Mouse (Mus musculus): Measurements from ENCODE around the gene Rpl19. TPM values are rescaled to one million over a fixed set of nuclear protein-coding genes. Genes with fewer than 3 reads are reported as not detected.
A peak's percentile ranks its signal among the peaks of the same experiment; 100 is the strongest.

The Rpl19 gene
- polyA plus RNA-seq, 1 experiment from 2014 or later: 1,072 TPM

DNA sequence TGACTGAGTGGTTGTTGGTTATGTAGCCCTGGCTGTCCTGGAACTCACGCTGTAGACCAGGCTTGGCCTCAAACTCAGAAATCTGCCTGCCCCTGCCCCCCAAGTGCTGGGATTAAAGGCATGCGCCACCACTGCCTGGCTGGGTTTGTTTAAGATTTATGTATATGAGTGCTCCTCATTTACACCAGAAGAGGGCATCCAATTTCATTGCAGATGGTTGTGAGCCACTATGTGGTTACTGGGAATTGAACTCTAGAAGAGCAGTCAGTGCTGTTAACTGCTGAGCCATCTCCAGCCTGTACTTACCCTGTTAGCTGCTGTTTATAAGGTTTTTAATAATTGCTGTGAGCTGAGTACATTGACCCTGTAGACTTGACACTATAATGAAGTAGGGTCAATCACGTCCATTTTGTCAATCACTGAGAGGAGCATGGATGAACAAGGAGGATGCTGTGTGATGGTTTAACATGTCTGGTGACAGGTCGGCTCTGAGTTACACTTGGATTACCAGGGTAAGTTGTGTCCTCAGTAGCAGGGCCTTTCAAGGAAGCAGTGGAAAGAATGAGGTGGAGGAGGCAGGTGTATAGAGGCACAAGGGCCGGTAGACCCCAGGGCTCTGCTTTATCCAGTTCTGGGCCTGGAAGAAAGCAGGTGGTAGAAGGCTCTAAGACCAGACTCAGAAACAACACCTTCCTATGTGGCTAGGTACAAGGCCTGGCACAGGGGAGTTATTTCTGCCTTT, 4.4 kb downstream of the Rpl19 start:
- no peak overlapping the region for H3K4me3 ChIP-seq (replicated peaks)
- peak overlapping the region; percentile 11 for H3K27ac ChIP-seq
- ATAC-seq (replicated peaks; ENCODE audit: low FRiP score): no peak
- H3K9ac ChIP-seq: no peak overlapping the region
- peaks cover 26% of the 10 kb centered on the region for H3K4me1 ChIP-seq
- H3K4me2 ChIP-seq: no peak overlapping the region
- peaks cover 6% of the 10 kb centered on the region for H3K27me3 ChIP-seq
- peaks cover 37% of the 10 kb centered on the region for H3K36me3 ChIP-seq
- H3K9me3 ChIP-seq (replicated peaks): no peaks in the 10 kb centered on the region
- WGBS: 48% methylated on average over 5 of the region's 5 CpGs

DNA sequence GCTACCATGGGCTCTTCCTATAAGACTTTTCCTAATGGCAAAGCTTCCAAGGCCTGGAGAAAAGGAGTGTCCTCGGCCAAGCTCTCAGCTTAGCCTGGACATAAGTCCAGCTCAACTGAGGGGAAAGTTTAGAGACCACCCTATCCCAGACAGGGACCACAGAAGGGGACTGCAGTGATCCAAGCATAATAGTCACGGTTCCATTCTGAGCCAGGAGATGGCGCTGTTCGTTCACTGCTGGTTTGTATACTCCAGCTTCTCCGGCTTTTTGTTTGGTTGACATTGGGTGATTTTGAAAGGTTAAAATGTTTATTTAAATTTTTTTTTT, 4.9 kb downstream of the Rpl19 start:
- H3K27me3 ChIP-seq: peaks cover 11% of the 10 kb centered on the region
- no peak for ATAC-seq (replicated peaks; ENCODE audit: low FRiP score)
- peaks cover 28% of the 10 kb centered on the region for H3K4me1 ChIP-seq
- H3K9me3 ChIP-seq (replicated peaks): no peaks in the 10 kb centered on the region
- H3K27ac ChIP-seq: peak overlapping the region; percentile 11
- no peak overlapping the region for H3K4me2 ChIP-seq
- peaks cover 37% of the 10 kb centered on the region for H3K36me3 ChIP-seq
- H3K4me3 ChIP-seq (replicated peaks): no peak overlapping the region
- 2% methylated on average over 5 of the region's 5 CpGs for WGBS
- no peak overlapping the region for H3K9ac ChIP-seq

DNA sequence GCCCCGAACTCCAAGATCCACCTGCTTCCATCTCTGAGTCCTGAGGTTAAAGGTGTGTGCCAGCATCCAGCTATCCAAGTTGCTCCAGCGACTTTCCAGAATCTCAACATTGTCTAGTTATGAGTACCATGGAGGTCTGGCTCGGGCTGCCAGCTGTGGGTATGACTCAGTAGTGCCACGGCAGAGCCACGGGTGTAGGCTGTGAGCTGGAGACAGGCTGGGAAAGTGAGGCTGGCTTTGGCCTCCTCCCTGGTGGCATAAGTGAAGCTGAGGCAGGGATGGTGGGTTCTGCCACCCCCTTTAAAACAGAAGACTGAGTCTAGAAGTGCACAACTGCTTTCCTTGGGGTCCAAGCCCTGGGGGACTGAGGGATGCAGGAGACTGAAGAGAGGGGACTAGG, 7.6 kb downstream of the Rpl19 start:
- H3K27me3 ChIP-seq: peaks cover 16% of the 10 kb centered on the region
- no peak for ATAC-seq (replicated peaks; ENCODE audit: low FRiP score)
- H3K4me2 ChIP-seq: no peak overlapping the region
- 88% methylated on average over 5 of the region's 5 CpGs for WGBS
- peaks cover 26% of the 10 kb centered on the region for H3K36me3 ChIP-seq
- no peak overlapping the region for H3K4me3 ChIP-seq (replicated peaks)
- no peak overlapping the region for H3K27ac ChIP-seq
- no peaks in the 10 kb centered on the region for H3K9me3 ChIP-seq (replicated peaks)
- no peak overlapping the region for H3K9ac ChIP-seq
- H3K4me1 ChIP-seq: peaks cover 26% of the 10 kb centered on the region

DNA sequence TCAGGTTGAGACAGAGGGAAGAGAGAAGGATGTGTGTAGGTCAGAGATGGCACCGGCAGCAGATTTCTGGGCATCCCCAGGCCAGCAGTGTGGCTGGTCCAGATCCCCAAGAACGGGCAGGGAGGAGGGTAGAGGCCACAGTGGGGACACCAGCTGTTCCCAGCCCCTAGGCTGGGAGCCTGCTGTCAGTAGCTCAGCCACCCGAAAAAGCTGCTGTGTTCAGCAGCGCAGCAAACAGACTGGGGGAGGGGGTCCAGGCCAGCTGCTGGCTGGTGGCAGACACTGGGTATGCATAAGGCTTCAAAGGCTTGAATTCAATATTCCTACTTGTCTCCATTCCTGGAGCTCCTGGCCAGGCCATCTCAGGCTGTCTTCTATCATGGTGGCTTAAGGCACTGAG, 8.3 kb downstream of the Rpl19 start:
- no peaks in the 10 kb centered on the region for H3K9me3 ChIP-seq (replicated peaks)
- H3K4me2 ChIP-seq: no peak overlapping the region
- WGBS: 25% methylated on average over 4 of the region's 4 CpGs
- no peak overlapping the region for H3K4me3 ChIP-seq (replicated peaks)
- peaks cover 26% of the 10 kb centered on the region for H3K4me1 ChIP-seq
- no peak overlapping the region; the same call in none of the 2 replicates for H3K27ac ChIP-seq
- H3K36me3 ChIP-seq: peaks cover 18% of the 10 kb centered on the region
- 0 out of 2 replicates have a peak overlapping the region, but pooled peaks have one; percentile 1 for H3K9ac ChIP-seq
- no peak; the same call in 1 of the 2 replicates for ATAC-seq (replicated peaks; ENCODE audit: low FRiP score)
- H3K27me3 ChIP-seq: peaks cover 16% of the 10 kb centered on the region

DNA sequence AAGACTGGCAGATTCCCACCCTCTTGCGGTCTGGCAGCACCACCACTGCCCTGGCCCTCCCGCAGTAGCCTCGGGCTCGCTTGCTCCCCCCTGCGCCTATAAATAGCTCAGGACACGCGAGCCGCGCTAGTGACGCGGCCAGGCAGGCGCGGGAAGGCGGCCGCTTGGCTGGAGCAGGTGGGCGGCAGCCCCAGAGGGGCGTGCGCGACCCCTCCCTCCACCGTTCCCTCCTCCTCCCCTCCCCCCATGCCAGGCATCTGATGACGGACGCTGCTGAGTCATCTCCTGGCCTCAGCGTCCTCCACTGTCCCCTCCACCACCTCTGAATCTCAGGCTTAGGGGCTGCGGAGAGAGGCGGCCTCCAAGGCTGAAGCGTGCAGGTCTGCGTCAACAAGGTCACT, 9.5 kb downstream of the Rpl19 start:
- Histone ChIP-seq H3K4me2 (peak overlapping the region; percentile 75), H3K27ac (no peak overlapping the region), H3K4me3 (replicated peaks) (peak overlapping the region; percentile 37), H3K4me1 (peaks cover 26% of the 10 kb centered on the region), H3K9me3 (replicated peaks) (no peaks in the 10 kb centered on the region), H3K9ac (peak overlapping the region; percentile 27), H3K36me3 (peaks cover 6% of the 10 kb centered on the region), H3K27me3 (peaks cover 16% of the 10 kb centered on the region)
- ATAC-seq (replicated peaks; ENCODE audit: low FRiP score): peak; percentile 52
- WGBS: 0% methylated on average over 27 of the region's 27 CpGs

DNA sequence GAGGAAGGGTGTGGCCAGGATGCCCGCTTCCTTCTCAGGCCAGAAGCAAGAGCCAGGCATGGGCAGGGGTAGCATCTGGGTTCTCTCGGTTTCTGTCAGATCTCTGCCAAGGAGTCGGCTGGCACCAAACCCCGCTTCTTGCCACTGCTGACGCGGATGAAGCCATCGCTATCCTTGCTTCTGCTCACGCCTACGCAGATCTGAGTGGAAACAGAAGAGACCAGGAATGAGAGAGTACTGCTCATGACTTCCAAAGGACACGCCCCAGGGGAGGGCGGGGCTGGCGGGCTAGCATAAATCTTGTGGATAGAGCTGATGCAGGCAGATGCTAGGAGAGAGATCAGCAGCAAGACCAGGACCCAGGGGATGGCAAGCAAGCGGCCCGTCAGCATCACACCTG, 11.4 kb downstream of the Rpl19 start:
- 69% methylated on average over 14 of the region's 14 CpGs for WGBS
- Histone ChIP-seq H3K27ac (no peak overlapping the region), H3K9me3 (replicated peaks) (no peaks in the 10 kb centered on the region), H3K9ac (no peak overlapping the region), H3K4me1 (peaks cover 26% of the 10 kb centered on the region), H3K27me3 (peaks cover 16% of the 10 kb centered on the region), H3K36me3 (no peaks in the 10 kb centered on the region), H3K4me2 (no peak overlapping the region), H3K4me3 (replicated peaks) (no peak overlapping the region)
- no peak for ATAC-seq (replicated peaks; ENCODE audit: low FRiP score)

DNA sequence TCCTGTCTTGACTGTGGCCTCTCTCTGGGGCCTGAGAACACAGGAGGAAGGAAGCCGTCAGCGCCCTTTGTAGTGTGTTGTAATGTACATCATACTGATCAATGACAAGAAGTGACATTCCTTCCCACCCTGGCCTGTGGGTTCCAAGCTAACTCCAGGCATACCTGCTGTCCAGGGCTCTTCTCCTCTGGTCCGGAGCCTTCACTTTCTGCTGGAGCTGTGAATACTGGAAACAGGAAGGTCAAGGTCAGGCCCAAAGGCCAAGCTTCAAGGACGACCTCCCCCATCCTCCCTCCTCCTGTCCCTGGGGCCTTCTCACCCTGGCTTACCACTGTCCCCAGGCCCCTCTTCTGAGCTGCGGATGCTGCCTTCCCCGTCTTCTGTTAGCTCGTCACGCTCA, 14.5 kb downstream of the Rpl19 start:
- Histone ChIP-seq H3K9me3 (replicated peaks) (no peaks in the 10 kb centered on the region), H3K9ac (no peak overlapping the region), H3K36me3 (no peaks in the 10 kb centered on the region), H3K27me3 (peaks cover 10% of the 10 kb centered on the region), H3K4me2 (no peak overlapping the region), H3K4me3 (replicated peaks) (no peak overlapping the region), H3K27ac (no peak overlapping the region), H3K4me1 (peaks cover 19% of the 10 kb centered on the region)
- ATAC-seq (replicated peaks; ENCODE audit: low FRiP score): no peak
- WGBS: 63% methylated on average over 8 of the region's 8 CpGs

DNA sequence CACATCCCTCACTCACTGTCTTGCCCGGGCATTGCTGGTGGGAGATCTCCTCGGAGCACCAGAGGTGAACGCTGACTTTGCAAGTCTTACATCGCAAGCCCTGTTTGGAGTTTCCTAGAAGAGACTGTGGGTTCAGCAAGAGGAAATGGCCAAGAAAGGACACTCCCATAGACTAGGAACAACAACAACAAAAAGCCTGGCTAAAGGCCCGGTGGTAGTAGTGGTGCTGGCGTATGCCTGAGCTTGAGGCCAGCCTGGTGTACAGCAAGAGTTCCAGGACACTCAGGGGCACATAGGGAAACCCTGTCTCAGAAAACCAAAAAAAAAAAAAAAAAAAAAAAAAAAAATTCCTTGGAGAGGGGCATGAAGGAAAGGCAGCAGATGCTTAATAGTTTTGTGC, 16.2 kb downstream of the Rpl19 start:
- H3K27me3 ChIP-seq: no peaks in the 10 kb centered on the region
- H3K4me1 ChIP-seq: 0 out of 2 replicates have a peak, but pooled peaks cover 11% of the 10 kb centered on the region
- 66% methylated on average over 6 of the region's 6 CpGs for WGBS
- H3K36me3 ChIP-seq: no peaks in the 10 kb centered on the region
- H3K4me2 ChIP-seq: no peak overlapping the region
- no peaks in the 10 kb centered on the region for H3K9me3 ChIP-seq (replicated peaks)
- ATAC-seq (replicated peaks; ENCODE audit: low FRiP score): no peak
- H3K4me3 ChIP-seq (replicated peaks): no peak overlapping the region
- H3K27ac ChIP-seq: no peak overlapping the region
- H3K9ac ChIP-seq: no peak overlapping the region

DNA sequence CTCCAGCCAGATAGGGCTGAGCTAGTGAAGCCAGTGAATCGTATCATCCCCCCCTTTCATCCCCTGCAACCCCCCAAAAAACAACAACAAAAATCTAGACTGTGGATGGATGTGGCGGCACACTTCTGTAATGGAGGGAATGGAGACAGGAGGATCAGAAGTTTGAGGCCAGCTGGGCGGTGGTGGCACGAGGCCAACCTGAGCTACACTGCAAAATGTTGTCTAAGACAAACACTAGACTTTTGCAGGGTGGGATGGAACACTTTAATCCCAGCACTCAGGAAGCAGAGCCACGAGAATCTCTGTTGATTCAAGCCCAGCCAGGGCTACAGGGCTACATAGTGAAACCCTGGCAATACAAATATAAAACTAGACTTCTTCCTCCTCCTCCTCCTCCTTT, 17.6 kb downstream of the Rpl19 start:
- Histone ChIP-seq H3K27me3 (no peaks in the 10 kb centered on the region), H3K4me1 (0 out of 2 replicates have a peak, but pooled peaks cover 13% of the 10 kb centered on the region), H3K9ac (no peak overlapping the region), H3K36me3 (no peaks in the 10 kb centered on the region), H3K27ac (no peak overlapping the region), H3K4me3 (replicated peaks) (no peak overlapping the region), H3K4me2 (no peak overlapping the region), H3K9me3 (replicated peaks) (no peaks in the 10 kb centered on the region)
- no peak for ATAC-seq (replicated peaks; ENCODE audit: low FRiP score)
- 64% methylated on average over 5 of the region's 5 CpGs for WGBS

DNA sequence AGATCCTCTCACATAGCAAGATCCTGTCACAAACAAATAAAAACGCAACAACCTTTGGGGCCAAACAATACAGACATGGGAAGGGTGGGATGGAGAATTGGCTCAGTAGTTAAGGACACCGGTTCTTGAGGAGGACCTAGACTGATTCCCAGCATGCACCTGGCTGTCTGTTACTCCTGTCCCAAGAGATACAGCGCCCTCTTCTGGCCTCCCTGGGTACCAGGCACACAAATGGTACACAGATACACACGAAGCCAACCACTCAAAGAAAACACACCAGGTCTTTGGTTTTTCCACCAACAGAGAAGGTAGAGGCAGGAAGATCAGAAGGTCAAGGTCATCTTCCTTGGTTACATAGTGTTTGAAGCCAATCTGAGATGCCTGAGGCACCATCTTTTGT, 19.1 kb downstream of the Rpl19 start:
- peaks cover 5% of the 10 kb centered on the region for H3K27me3 ChIP-seq
- ATAC-seq (replicated peaks; ENCODE audit: low FRiP score): no peak
- H3K4me1 ChIP-seq: peaks cover 22% of the 10 kb centered on the region
- no peaks in the 10 kb centered on the region for H3K36me3 ChIP-seq
- no peak overlapping the region for H3K4me3 ChIP-seq (replicated peaks)
- no peak overlapping the region for H3K4me2 ChIP-seq
- H3K9me3 ChIP-seq (replicated peaks): no peaks in the 10 kb centered on the region
- 65% methylated on average over 4 of the region's 4 CpGs for WGBS
- no peak overlapping the region for H3K9ac ChIP-seq
- no peak overlapping the region for H3K27ac ChIP-seq

DNA sequence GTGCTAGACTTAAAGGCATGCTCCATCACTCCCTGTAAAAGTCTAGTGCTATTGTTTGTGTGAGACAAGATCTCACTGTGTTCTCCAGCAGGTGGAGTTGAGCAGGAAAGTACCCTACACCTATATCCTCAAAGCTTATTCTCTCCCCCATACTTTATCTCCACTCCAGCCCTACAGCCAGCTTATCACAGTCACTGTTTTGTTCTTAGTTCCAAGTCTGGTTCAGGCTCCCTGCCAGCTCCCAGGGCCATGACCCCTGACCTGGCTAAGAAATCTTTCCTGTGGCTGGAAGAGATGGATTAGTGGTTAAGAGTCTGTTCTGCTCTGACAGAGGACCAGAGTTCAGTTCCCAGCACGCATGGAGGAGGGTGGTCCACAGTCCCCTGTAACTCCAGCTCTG, 20.0 kb downstream of the Rpl19 start:
- no peaks in the 10 kb centered on the region for H3K36me3 ChIP-seq
- H3K4me3 ChIP-seq (replicated peaks): no peak overlapping the region
- H3K9ac ChIP-seq: no peak overlapping the region
- peaks cover 30% of the 10 kb centered on the region for H3K4me1 ChIP-seq
- H3K27me3 ChIP-seq: peaks cover 14% of the 10 kb centered on the region
- WGBS: 68% methylated on average over 1 of the region's 1 CpGs
- no peak overlapping the region for H3K27ac ChIP-seq
- H3K4me2 ChIP-seq: no peak overlapping the region
- ATAC-seq (replicated peaks; ENCODE audit: low FRiP score): no peak
- no peaks in the 10 kb centered on the region for H3K9me3 ChIP-seq (replicated peaks)

DNA sequence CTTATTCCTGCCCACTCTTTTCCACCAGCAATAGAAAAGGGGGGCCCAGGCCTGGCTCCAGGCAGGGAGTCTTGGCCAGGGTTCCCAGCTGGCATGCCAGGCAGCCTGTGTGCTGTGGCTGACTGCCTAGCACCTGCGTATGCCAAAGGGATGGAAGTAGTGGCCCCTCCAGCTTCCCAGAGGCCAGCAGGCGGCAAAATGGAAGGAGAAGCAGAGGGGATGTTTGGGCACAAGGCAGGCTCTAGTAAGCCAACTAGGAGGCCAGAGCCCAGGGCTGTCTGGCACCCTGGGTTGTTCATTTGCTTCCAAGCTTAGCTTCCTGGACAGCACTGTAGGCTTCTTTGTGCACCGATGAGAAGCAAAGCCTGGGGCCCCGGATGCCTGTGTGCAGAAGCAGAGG, 21.2 kb downstream of the Rpl19 start:
- WGBS: 81% methylated on average over 4 of the region's 4 CpGs
- no peaks in the 10 kb centered on the region for H3K9me3 ChIP-seq (replicated peaks)
- no peak for ATAC-seq (replicated peaks; ENCODE audit: low FRiP score)
- H3K9ac ChIP-seq: no peak overlapping the region
- H3K27ac ChIP-seq: no peak overlapping the region
- no peak overlapping the region for H3K4me2 ChIP-seq
- no peaks in the 10 kb centered on the region for H3K36me3 ChIP-seq
- peaks cover 27% of the 10 kb centered on the region for H3K27me3 ChIP-seq
- no peak overlapping the region for H3K4me3 ChIP-seq (replicated peaks)
- peaks cover 42% of the 10 kb centered on the region for H3K4me1 ChIP-seq
